Mouse (Mus musculus): Measurements from ENCODE around the gene Itga5.

Itga5 gene

GRCm38 (mm10) chr15:103308056-103308875, 58.3 kb downstream of the Itga5 start:
- DNase-seq: peak; percentile 44

GRCm38 (mm10) chr15:103307125-103307524, 59.4 kb downstream of the Itga5 start:
- peak; percentile 97 for DNase-seq

GRCm38 (mm10) chr15:103305792-103306645, 60.5 kb downstream of the Itga5 start:
- DNase-seq: no peak

GRCm38 (mm10) chr15:103305070-103305678, 61.4 kb downstream of the Itga5 start:
- DNase-seq: peak; percentile 95

- no peak for DNase-seq
Measured at GRCm38 (mm10) chr15:103304616-103304969, 62.0 kb downstream of the Itga5 start.

GRCm38 (mm10) chr15:103303916-103304615, 62.5 kb downstream of the Itga5 start:
- no peak for DNase-seq

GRCm38 (mm10) chr15:103302341-103303021, 64.1 kb downstream of the Itga5 start:
- DNase-seq: no peak

GRCm38 (mm10) chr15:103301547-103302340, 64.8 kb downstream of the Itga5 start:
- no peak for DNase-seq

- DNase-seq: no peak
Measured at GRCm38 (mm10) chr15:103301046-103301445, 65.5 kb downstream of the Itga5 start.

- DNase-seq: no peak
Measured at GRCm38 (mm10) chr15:103300560-103300959, 66.0 kb downstream of the Itga5 start.

GRCm38 (mm10) chr15:103300067-103300471, 66.5 kb downstream of the Itga5 start:
- DNase-seq: no peak

- no peak for DNase-seq
Measured at GRCm38 (mm10) chr15:103299644-103300043, 66.9 kb downstream of the Itga5 start.

- no peak for DNase-seq
Measured at GRCm38 (mm10) chr15:103298861-103299616, 67.5 kb downstream of the Itga5 start.

- DNase-seq: no peak
Measured at GRCm38 (mm10) chr15:103298026-103298425, 68.5 kb downstream of the Itga5 start.

- DNase-seq: no peak
Measured at GRCm38 (mm10) chr15:103297313-103297712, 69.2 kb downstream of the Itga5 start.

GRCm38 (mm10) chr15:103295851-103296250, 70.7 kb downstream of the Itga5 start:
- no peak for DNase-seq

GRCm38 (mm10) chr15:103294649-103295048, 71.9 kb downstream of the Itga5 start:
- DNase-seq: no peak
